Comparison of ENCODE assay signal across 7 mouse cellular contexts in the genomic region with DNA sequence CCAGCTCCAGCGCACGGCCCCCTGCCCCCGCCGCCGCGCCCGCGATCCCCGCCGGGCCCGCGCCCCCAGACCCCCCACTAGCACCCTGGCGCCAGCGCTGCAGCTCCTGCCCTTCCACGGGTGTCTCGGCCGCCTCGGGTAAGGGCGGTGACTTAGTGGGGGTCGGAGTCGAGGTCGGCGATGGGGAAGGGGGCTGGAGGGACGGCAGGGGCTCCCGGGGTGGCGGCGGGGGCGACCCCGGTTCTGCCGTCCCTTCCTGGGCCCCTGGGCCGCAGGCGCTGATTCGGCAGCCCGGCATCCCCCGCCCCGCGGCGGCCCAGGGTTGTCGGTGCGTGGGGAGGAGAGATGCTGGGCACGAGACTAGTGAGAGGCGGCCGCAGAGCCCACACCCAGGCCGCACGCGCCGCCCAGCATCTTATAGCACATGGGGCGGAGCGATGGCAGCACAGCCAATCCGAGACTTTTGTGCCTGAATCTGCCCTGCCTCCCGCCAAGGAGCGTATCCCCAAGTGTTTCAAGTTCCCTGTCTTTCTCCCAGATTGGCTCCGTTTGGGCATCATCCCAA. TPM values are rescaled to one million over a fixed set of nuclear protein-coding genes. Genes with fewer than 3 reads are reported as not detected.
DNase-seq lines count a peak whose midpoint lies in the region; ATAC-seq and TF ChIP-seq lines count a peak whose summit lies in the region.

Trnp1 (minus strand) TSS at position 391 of the 565 bp plus-strand sequence.

- DNase-seq in adrenal gland, postnatal 10 days: peak; percentile 75
- peak; percentile 41 for DNase-seq in gastrocnemius, postnatal 10 days
- peak; percentile 85 for DNase-seq in intestine, embryonic 14.5 days (ENCODE audit: low spot score)
- DNase-seq in left cerebral cortex, postnatal 14 days (ENCODE audit: low spot score in 2 of 2): peak; percentile 91 to 94
- peak; percentile 89 to 92 for DNase-seq in right cerebral cortex, postnatal 36 days (ENCODE audit: low spot score in 2 of 2)

- intact Hi-C loops in left cerebral cortex, postnatal 14 days (cut with DNase I): no loop called here

- peak within 1 kb of the TSS; percentile 74 for H3K4me3 ChIP-seq in cortical plate, adult 2 months (ENCODE audit: insufficient read depth, low read length)
- peak within 1 kb of the TSS; percentile 51 for H3K4me3 ChIP-seq in intestine, embryonic 14.5 days (ENCODE audit: low read depth, low read length)

- peak within 1 kb of the TSS; percentile 99 for H3K4me2 ChIP-seq in intestine, embryonic 14.5 days (ENCODE audit: low read length)

- peaks cover 82% of the 10 kb centered on the region for H3K27me3 ChIP-seq in intestine, embryonic 14.5 days (replicated peaks; ENCODE audit: control insufficient read depth, insufficient read depth, low read length)

- H3K4me1 ChIP-seq in cortical plate, adult 2 months (ENCODE audit: control insufficient read depth, insufficient read depth, low read length): peaks cover 2% of the 10 kb centered on the region; the same call in 1 of the 2 replicates
- H3K4me1 ChIP-seq in intestine, embryonic 14.5 days (replicated peaks; ENCODE audit: control insufficient read depth, insufficient read depth, low read length): peaks cover 9% of the 10 kb centered on the region; the same call in 1 of the 2 replicates

- peak; percentile 89 for TF ChIP-seq POLR2A in cortical plate, adult 2 months (IDR thresholded peaks at IDR 0.05; ENCODE audit: extremely low read depth, insufficient read depth, low read length)

- no peak for TF ChIP-seq CTCF in cortical plate, adult 2 months (IDR thresholded peaks at IDR 0.05; ENCODE audit: extremely low read depth, insufficient read depth, low read length)

- no peaks in the 10 kb centered on the region for H3K36me3 ChIP-seq in intestine, embryonic 14.5 days (ENCODE audit: control insufficient read depth, insufficient read depth, low read length)

- H3K9ac ChIP-seq in intestine, embryonic 14.5 days (ENCODE audit: low read length): peak within 1 kb of the TSS; percentile 48

- peak; percentile 84 for ATAC-seq in intestine, embryonic 14.5 days (replicated peaks; ENCODE audit: low FRiP score, low TSS enrichment, low read depth)
- peak; percentile 75 for ATAC-seq in megakaryocyte progenitor cell, adult 5-6 weeks (replicated peaks; ENCODE audit: poor library complexity)

- no peaks in the 10 kb centered on the region for H3K9me3 ChIP-seq in intestine, embryonic 14.5 days (ENCODE audit: control insufficient read depth, low read length)

- WGBS in intestine, embryonic 14.5 days: 1% methylated on average over 53 of the region's 53 CpGs

- peak within 1 kb of the TSS; percentile 16; the same call in 1 of the 2 replicates for H3K27ac ChIP-seq in cortical plate, adult 2 months (ENCODE audit: insufficient read depth, low read length)
- H3K27ac ChIP-seq in intestine, embryonic 14.5 days (ENCODE audit: low read depth): no peak within 1 kb of the TSS

RNA-seq across cellular contexts. Expression of gene Trnp1, which starts in this region (rescaled TPM):
- total RNA-seq in adrenal gland, postnatal 10 days (2021): 1 to 10 TPM; 6.2 to 9.3 TPM
- 119 and 128 TPM in 2 replicates for polyA plus RNA-seq in cortical plate, adult 2 months (2012; rRNA removed)
- 1 to 10 TPM; 2.2 to 2.7 TPM for total RNA-seq in gastrocnemius, postnatal 10 days (2021)
- 1.1 and 2.4 TPM in 2 replicates for polyA plus RNA-seq in intestine, embryonic 14.5 days (2014; fragmentation: Nextera tagmentation; extraction: Ambion mirVana)
- total RNA-seq in left cerebral cortex, postnatal 14 days (2021): 100 to 1,000 TPM; 150 to 170 TPM
- not detected in 2 replicates for total RNA-seq in megakaryocyte progenitor cell, adult 5-6 weeks (2015)
- not detected in 2 replicates for total RNA-seq in megakaryocyte progenitor cell, adult 5-6 weeks (2017)

Comparison
In these comparisons a context has a peak if more than half of its experiments do, and no peak if none do; other contexts are left out.
1. RNA of gene Trnp1 (total RNA-seq): 150 to 170 TPM in left cerebral cortex, postnatal 14 days; 6.2 to 9.3 TPM in adrenal gland, postnatal 10 days, 2.2 to 2.7 TPM in gastrocnemius, postnatal 10 days and not detected in megakaryocyte progenitor cell, adult 5-6 weeks; every median in the first group is over 10 times any median in the second.
2. RNA of gene Trnp1 (polyA plus RNA-seq): 119 to 128 TPM in cortical plate, adult 2 months; 1.1 to 2.4 TPM in intestine, embryonic 14.5 days; every median in the first group is over 10 times any median in the second.
3. Peak in ATAC-seq in megakaryocyte progenitor cell, adult 5-6 weeks; RNA of the gene not detected or under 1 TPM.
4. DNase-seq: peak in every context shown above with its lines; median percentile 92 in left cerebral cortex, postnatal 14 days; 90 in right cerebral cortex, postnatal 36 days; 85 in intestine, embryonic 14.5 days; 75 in adrenal gland, postnatal 10 days; 41 in gastrocnemius, postnatal 10 days.